Mouse (Mus musculus): ENCODE data around the gene Sec24a. TPM values are rescaled to one million over a fixed set of nuclear protein-coding genes. Genes with fewer than 3 reads are reported as not detected.

Sec24a gene
- polyA plus RNA-seq (2015; fragmentation: Nextera tagmentation; extraction: Ambion mirVana), result 12.4 and 13.1 TPM in 2 replicates

DNA sequence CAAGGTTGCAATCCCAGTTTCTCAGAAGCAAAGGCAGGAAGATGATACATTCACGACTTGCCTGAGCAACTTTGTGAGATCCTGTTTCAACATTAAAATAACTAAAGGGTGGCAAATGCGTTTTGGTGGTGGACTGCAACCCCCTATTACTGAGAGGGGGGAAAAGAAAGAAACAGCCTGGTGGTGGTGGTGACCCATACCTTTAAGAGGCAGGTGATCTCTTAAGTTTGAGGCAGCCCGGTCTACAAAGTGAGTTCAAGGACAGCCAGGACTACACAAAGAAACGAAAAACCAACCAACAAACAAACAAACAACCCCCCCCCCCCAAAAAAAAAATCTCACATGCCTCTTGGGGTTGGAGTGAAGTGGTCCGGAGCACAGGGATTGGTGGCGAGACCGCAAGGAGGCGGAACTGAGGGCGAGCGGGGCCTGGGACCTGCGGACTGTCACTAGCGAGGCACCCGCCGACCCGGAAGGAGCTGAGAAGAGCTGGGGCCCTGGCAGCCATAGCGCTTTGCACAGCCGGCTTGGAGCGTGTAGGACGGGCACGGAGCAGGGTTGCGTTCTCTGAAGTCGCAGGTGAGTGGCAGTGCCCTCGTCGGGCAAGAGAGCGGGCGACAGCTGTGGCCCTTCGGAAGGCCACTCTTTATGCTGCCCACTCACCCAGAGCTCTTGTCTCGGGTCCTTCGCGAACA lies at the start of gene Sec24a, which contains the start of gene Sar1b:
TSS of gene Sec24a (minus strand) at position 422 of the 695 bp plus-strand sequence.
TSS of gene Sar1b (plus strand) at position 475 of the 695 bp plus-strand sequence.
- ATAC-seq (ENCODE audit: low read depth), result peak; percentile 94
- Histone ChIP-seq H3K4me2 (ENCODE audit: low read depth, low read length) (peak within 1 kb of the TSS; percentile 67), H3K4me1 (replicated peaks; ENCODE audit: control insufficient read depth, insufficient read depth, low read length) (peaks cover 10% of the 10 kb centered on the region), H3K9ac (ENCODE audit: low read length) (peak within 1 kb of the TSS; percentile 87), H3K36me3 (ENCODE audit: control insufficient read depth, insufficient read depth, low read length) (no peaks in the 10 kb centered on the region), H3K27me3 (ENCODE audit: control insufficient read depth, insufficient read depth, low read depth, low read length) (no peaks in the 10 kb centered on the region), H3K27ac (ENCODE audit: low read length) (no peak within 1 kb of the TSS), H3K4me3 (ENCODE audit: low read length) (peak within 1 kb of the TSS; percentile 82), H3K9me3 (ENCODE audit: control insufficient read depth, low read length) (no peaks in the 10 kb centered on the region)
- 2% methylated on average over 30 of the region's 30 CpGs for WGBS

DNA sequence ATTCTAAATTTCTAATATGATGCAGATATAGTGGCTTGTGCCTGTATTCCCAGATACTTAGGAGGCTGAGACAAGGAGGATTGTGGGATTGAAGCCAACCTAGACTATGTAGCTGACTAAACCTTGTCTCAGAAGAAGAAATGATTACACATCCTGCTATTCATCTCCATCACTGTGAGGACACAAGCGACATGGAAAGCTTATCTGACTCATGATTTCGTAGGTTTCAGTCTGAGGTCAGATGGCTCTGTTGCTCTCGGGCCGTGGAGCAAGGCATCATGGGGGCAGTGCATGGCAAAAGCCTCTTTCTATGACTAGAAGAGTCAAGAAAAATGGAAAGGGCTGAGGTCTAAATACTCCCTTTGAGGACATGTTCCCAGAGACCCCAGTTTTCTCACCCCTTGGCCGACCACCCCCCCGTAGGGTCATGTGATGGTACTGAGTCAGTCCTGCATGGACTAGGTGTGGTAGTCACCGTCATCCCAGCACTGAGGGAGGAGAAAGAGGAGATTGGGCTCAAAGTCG lies 48.6 kb upstream of the Sec24a start:
- no peak for ATAC-seq (ENCODE audit: low read depth)
- Histone ChIP-seq H3K27me3 (ENCODE audit: control insufficient read depth, insufficient read depth, low read depth, low read length) (no peaks in the 10 kb centered on the region), H3K4me2 (ENCODE audit: low read depth, low read length) (no peak overlapping the region), H3K4me1 (replicated peaks; ENCODE audit: control insufficient read depth, insufficient read depth, low read length) (no peaks in the 10 kb centered on the region), H3K27ac (ENCODE audit: low read length) (no peak overlapping the region), H3K9ac (ENCODE audit: low read length) (no peak overlapping the region), H3K9me3 (ENCODE audit: control insufficient read depth, low read length) (0 out of 2 replicates have a peak, but pooled peaks cover 4% of the 10 kb centered on the region), H3K36me3 (ENCODE audit: control insufficient read depth, insufficient read depth, low read length) (peaks cover 14% of the 10 kb centered on the region), H3K4me3 (ENCODE audit: low read length) (no peak overlapping the region)
- WGBS, result 89% methylated on average over 8 of the region's 8 CpGs

DNA sequence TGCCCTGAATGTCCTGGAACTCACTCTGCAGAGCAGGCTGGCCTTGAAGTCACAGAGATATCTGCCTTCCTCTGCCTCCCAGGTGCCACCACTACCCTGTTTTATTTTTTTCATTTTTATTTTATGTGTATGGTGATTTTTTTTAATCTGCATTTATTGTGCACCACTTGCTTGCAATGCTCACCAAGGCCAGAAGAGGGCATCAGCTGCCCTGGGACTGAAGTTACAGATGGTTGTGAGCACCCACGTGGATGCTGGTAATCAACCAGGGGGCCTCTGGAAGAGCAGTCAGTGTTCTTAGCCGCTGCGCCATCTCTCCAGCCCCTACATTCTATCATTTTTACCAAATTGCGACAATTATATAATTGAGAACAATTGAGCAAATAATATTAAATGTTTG lies 47.8 kb upstream of the Sec24a start:
- WGBS, result 83% methylated on average over 4 of the region's 4 CpGs

DNA sequence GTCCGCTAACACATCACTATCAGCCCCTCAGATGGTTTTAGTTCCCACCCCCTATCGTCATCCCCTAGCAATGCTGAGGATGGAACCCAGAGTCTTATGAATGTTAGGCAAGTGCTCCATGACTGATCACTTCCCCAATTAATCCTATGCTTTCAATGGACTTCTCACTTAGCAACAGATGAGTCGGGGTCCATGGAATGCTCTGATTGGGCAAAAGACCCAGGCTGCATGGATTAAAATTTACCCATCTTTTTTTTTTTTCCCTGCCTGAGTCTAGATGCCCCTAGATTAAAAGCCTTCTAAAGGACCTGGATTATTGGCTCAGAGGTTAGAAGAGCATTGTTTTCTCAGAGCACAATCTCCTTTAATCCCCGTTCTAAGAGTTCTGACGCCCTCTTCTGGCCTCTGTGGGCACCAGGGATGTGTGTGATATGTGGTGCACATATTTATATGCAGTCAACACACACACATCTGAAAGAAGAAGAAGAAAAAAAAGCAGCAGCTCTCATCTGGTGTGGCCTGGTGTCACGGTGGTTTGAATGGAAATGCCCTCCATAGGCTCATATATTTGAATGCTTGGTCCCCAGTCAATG lies 46.3 kb upstream of the Sec24a start:
- ATAC-seq (ENCODE audit: low read depth), result peak; percentile 27; the same call in 1 of the 2 replicates
- no peaks in the 10 kb centered on the region for H3K27me3 ChIP-seq (ENCODE audit: control insufficient read depth, insufficient read depth, low read depth, low read length)
- 48% methylated on average over 6 of the region's 6 CpGs for WGBS

More for the DNA sequence above, 47.8 kb upstream of the Sec24a start:
- Histone ChIP-seq H3K4me1 (replicated peaks; ENCODE audit: control insufficient read depth, insufficient read depth, low read length) (no peaks in the 10 kb centered on the region), H3K36me3 (ENCODE audit: control insufficient read depth, insufficient read depth, low read length) (peaks cover 7% of the 10 kb centered on the region), H3K4me3 (ENCODE audit: low read length) (no peak overlapping the region), H3K9me3 (ENCODE audit: control insufficient read depth, low read length) (0 out of 2 replicates have a peak, but pooled peaks cover 4% of the 10 kb centered on the region), H3K27me3 (ENCODE audit: control insufficient read depth, insufficient read depth, low read depth, low read length) (no peaks in the 10 kb centered on the region), H3K9ac (ENCODE audit: low read length) (no peak overlapping the region), H3K27ac (ENCODE audit: low read length) (no peak overlapping the region), H3K4me2 (ENCODE audit: low read depth, low read length) (no peak overlapping the region)
- no peak for ATAC-seq (ENCODE audit: low read depth)

DNA sequence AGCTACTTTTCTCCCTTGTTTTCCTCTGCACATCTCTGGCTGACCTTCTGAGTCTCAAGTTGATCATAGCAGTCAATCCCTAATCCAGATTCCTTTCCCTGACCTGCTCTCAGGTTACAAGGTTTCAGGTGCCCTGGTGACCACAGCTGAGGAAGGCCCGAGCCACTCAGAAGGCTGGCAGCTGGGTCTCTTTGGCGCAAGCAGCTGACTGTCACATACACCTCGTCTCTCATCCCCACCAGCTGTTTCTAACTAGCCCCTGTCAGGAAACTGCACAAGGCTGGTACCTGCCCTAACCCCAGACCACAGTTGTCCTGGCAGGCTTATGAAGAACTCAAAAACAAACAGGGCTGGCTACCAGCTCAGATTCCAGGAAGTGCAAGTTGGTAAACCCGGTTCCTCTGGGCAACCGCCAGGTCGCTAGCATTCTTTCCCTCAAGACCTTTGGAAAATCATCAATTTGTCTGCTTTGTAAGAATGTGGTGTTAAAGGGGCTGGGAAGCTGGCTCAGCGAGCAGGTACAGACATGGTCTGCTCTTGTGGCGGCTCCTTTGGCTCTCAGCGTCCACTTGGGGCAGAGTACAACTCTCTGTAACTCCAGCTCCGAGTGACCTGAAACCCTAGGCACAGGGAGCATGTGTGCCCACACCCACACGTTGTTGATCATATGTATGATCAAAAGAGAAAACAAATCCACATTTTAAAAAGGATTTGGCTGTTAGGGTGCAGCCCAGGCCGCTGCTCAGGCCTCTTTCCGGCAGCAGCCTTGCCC lies 43.9 kb upstream of the Sec24a start:
- Histone ChIP-seq H3K9me3 (ENCODE audit: control insufficient read depth, low read length) (0 out of 2 replicates have a peak, but pooled peaks cover 4% of the 10 kb centered on the region), H3K27me3 (ENCODE audit: control insufficient read depth, insufficient read depth, low read depth, low read length) (no peaks in the 10 kb centered on the region), H3K36me3 (ENCODE audit: control insufficient read depth, insufficient read depth, low read length) (no peaks in the 10 kb centered on the region), H3K4me3 (ENCODE audit: low read length) (no peak overlapping the region), H3K4me1 (replicated peaks; ENCODE audit: control insufficient read depth, insufficient read depth, low read length) (no peaks in the 10 kb centered on the region), H3K27ac (ENCODE audit: low read length) (0 out of 2 replicates have a peak overlapping the region, but pooled peaks have one; percentile 27), H3K4me2 (ENCODE audit: low read depth, low read length) (no peak overlapping the region), H3K9ac (ENCODE audit: low read length) (peak overlapping the region; percentile 23; the same call in 1 of the 2 replicates)
- WGBS, result 32% methylated on average over 13 of the region's 13 CpGs
- no peak for ATAC-seq (ENCODE audit: low read depth)

More for the DNA sequence above, 46.3 kb upstream of the Sec24a start:
- H3K9me3 ChIP-seq (ENCODE audit: control insufficient read depth, low read length), result 0 out of 2 replicates have a peak, but pooled peaks cover 4% of the 10 kb centered on the region
- H3K4me2 ChIP-seq (ENCODE audit: low read depth, low read length), result no peak overlapping the region
- no peak overlapping the region for H3K9ac ChIP-seq (ENCODE audit: low read length)
- H3K36me3 ChIP-seq (ENCODE audit: control insufficient read depth, insufficient read depth, low read length), result peaks cover 4% of the 10 kb centered on the region
- no peak overlapping the region for H3K27ac ChIP-seq (ENCODE audit: low read length)
- no peak overlapping the region for H3K4me3 ChIP-seq (ENCODE audit: low read length)
- no peaks in the 10 kb centered on the region for H3K4me1 ChIP-seq (replicated peaks; ENCODE audit: control insufficient read depth, insufficient read depth, low read length)

DNA sequence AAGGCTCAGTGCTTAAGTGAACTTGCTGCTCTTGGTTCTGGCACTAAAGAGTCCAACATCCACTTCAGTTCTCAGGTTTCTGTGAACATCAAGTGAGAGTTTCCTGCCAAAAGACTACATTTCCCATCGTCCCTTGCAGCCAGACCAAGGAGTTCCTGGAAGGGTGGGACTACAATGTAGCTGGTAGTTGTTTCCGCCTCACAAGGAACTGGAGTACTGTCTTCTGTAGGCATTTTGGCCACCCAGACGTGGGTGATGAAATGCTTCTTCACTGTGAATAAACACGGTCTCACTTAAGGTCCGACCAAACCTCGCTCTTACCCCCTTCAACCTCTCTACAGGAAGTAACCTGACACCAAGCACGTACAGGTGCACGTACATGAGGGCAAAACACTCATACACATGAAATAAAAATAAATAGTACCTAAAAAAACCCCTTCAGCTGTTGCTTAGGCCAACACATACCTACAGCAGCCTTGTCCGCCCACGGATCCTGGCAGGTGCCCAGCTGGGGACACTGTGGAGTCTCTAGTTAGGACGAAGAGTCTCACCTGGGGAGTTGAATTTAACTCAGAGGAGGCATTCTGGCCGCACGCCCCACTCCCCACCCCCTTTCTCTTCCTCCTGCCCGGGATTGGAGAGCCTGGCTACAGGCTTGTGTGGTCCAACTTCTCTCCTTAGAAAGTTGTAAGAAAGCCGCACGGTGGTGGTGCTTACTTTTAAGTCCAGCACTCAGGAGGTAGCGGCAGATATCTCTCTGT lies 42.0 kb upstream of the Sec24a start:
- peak overlapping the region; percentile 59 for H3K4me3 ChIP-seq (ENCODE audit: low read length)

DNA sequence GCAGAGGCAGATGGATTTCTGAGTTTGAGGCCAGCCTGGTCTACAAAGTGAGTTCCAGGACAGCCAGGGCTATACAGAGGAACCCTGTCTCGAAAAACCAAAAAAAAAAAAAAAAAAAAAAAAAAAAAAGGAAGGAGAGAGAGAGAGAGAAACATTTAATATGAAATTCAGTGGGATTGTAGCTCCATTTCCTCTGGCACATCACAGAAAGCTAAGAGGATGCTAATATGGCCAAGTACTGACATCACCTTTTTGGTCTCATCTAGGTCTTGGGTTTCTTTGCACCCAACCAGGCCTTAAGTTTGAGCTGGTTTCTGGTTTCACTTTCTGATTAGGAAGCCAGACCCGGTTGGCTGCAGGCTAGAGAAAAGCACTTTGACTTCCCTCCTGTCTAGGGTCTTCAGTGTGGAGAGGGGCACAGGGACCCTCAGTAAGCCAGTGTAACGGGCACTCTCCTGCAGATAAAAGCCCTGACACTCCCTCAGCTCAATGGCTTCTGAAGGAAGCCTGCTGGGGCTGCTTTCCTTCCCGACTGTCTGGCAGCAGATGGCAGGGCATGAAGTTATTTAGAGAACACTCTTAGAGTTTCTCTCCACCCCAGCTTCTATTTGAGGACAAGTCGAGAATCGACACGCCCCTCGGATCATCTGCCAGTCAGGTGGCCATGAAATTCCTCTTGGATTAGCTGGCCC lies 37.3 kb upstream of the Sec24a start:
- Histone ChIP-seq H3K4me2 (ENCODE audit: low read depth, low read length) (peak overlapping the region; percentile 16; the same call in 1 of the 2 replicates), H3K9ac (ENCODE audit: low read length) (peak overlapping the region; percentile 39; the same call in 1 of the 2 replicates), H3K27ac (ENCODE audit: low read length) (peak overlapping the region; percentile 27; the same call in 1 of the 2 replicates), H3K4me3 (ENCODE audit: low read length) (no peak overlapping the region), H3K36me3 (ENCODE audit: control insufficient read depth, insufficient read depth, low read length) (no peaks in the 10 kb centered on the region), H3K27me3 (ENCODE audit: control insufficient read depth, insufficient read depth, low read depth, low read length) (no peaks in the 10 kb centered on the region), H3K9me3 (ENCODE audit: control insufficient read depth, low read length) (no peaks in the 10 kb centered on the region), H3K4me1 (replicated peaks; ENCODE audit: control insufficient read depth, insufficient read depth, low read length) (peaks cover 3% of the 10 kb centered on the region; the same call in 1 of the 2 replicates)
- no peak for ATAC-seq (ENCODE audit: low read depth)
- 18% methylated on average over 7 of the region's 8 CpGs for WGBS

More for the DNA sequence above, 42.0 kb upstream of the Sec24a start:
- 12% methylated on average over 17 of the region's 17 CpGs for WGBS
- H3K4me2 ChIP-seq (ENCODE audit: low read depth, low read length), result peak overlapping the region; percentile 78
- no peaks in the 10 kb centered on the region for H3K27me3 ChIP-seq (ENCODE audit: control insufficient read depth, insufficient read depth, low read depth, low read length)
- H3K36me3 ChIP-seq (ENCODE audit: control insufficient read depth, insufficient read depth, low read length), result no peaks in the 10 kb centered on the region
- H3K27ac ChIP-seq (ENCODE audit: low read length), result peak overlapping the region; percentile 88
- ATAC-seq (ENCODE audit: low read depth), result peak; percentile 87
- peaks cover 3% of the 10 kb centered on the region; the same call in 1 of the 2 replicates for H3K4me1 ChIP-seq (replicated peaks; ENCODE audit: control insufficient read depth, insufficient read depth, low read length)
- H3K9ac ChIP-seq (ENCODE audit: low read length), result peak overlapping the region; percentile 64
- no peaks in the 10 kb centered on the region for H3K9me3 ChIP-seq (ENCODE audit: control insufficient read depth, low read length)

DNA sequence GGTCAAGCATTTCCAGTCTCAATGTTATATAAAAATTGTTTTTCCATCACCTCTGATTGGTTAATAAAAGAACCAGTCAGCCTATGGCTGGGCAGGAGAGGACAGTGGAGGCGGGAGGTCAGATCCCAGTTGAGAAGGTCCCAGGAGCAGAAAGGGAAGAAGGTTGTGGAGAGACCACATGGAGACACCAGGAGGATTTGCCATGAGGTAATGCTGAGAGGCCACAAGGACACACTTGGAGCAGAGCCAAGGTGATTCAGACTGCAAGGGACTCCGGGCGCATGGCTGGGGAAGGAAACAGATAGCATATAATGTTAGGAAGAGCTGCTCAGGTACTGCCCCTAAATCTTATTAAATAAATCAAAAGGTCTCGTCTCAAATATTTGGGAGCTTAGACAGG lies 32.8 kb upstream of the Sec24a start:
- H3K27me3 ChIP-seq (ENCODE audit: control insufficient read depth, insufficient read depth, low read depth, low read length), result no peaks in the 10 kb centered on the region
- no peak for ATAC-seq (ENCODE audit: low read depth)
- H3K36me3 ChIP-seq (ENCODE audit: control insufficient read depth, insufficient read depth, low read length), result peaks cover under 1% of the 10 kb centered on the region; the same call in 1 of the 2 replicates
- H3K27ac ChIP-seq (ENCODE audit: low read length), result no peak overlapping the region
- H3K4me3 ChIP-seq (ENCODE audit: low read length), result no peak overlapping the region
- H3K4me1 ChIP-seq (replicated peaks; ENCODE audit: control insufficient read depth, insufficient read depth, low read length), result peaks cover 2% of the 10 kb centered on the region; the same call in 1 of the 2 replicates
- no peak overlapping the region for H3K4me2 ChIP-seq (ENCODE audit: low read depth, low read length)
- WGBS, result 48% methylated on average over 4 of the region's 4 CpGs
- H3K9me3 ChIP-seq (ENCODE audit: control insufficient read depth, low read length), result no peaks in the 10 kb centered on the region
- no peak overlapping the region for H3K9ac ChIP-seq (ENCODE audit: low read length)
